Mouse (Mus musculus) C2C12 (cell line): ENCODE measurements at regions not wholly inside any gene's neighbourhood (a gene's known extent, or its start where the extent isn't known, plus 50 kb on each side); places are given as distances from the start of the nearest gene placed in this dataset.

ENCODE experiments used
- H3K27me3 ChIP-seq: one replicate; pipeline ENCODE4 v1.6.1; 2011; ENCODE audit not compliant: control insufficient read depth, insufficient read depth, insufficient read length
- H3K36me3 ChIP-seq: one replicate; pipeline ENCODE4 v1.6.1; 2011; ENCODE audit not compliant: control insufficient read depth, insufficient read depth
- H3K4me3 ChIP-seq: one replicate; pipeline ENCODE4 v1.5.1; 2011; ENCODE audit warnings: mild to moderate bottlenecking, control low read depth; ENCODE audit not compliant: poor library complexity, insufficient read depth, severe bottlenecking
- H3K79me2 ChIP-seq: one replicate; pipeline ENCODE4 v1.6.1; 2011; ENCODE audit not compliant: control insufficient read depth, insufficient read depth
- H3K79me3 ChIP-seq: one replicate; pipeline ENCODE4 v1.6.1; 2011; ENCODE audit warnings: low read depth, control low read depth
- H3ac ChIP-seq: one replicate; pipeline ENCODE3; 2011; ENCODE audit warnings: low read depth; ENCODE audit not compliant: control insufficient read depth, insufficient read length
- CEBPB ChIP-seq: IDR thresholded peaks from one replicate; pipeline ENCODE4 v1.6.1; 2011; ENCODE audit warnings: low read depth, mild to moderate bottlenecking, control low read depth, moderate library complexity
- CTCF ChIP-seq: IDR thresholded peaks from one replicate; pipeline ENCODE4 v1.5.1; 2011; ENCODE audit not compliant: control insufficient read depth, insufficient read depth, insufficient read length
- FOSL1 ChIP-seq: IDR thresholded peaks from one replicate; pipeline ENCODE4 v1.8.0; 2011; ENCODE audit warnings: mild to moderate bottlenecking, low read length; ENCODE audit not compliant: poor library complexity, insufficient read depth, severe bottlenecking
- MAX ChIP-seq: IDR thresholded peaks from one replicate; pipeline ENCODE4 v1.6.1; 2011; ENCODE audit warnings: mild to moderate bottlenecking, control low read depth
- MYOD1 ChIP-seq: IDR thresholded peaks from one replicate; pipeline ENCODE4 v1.6.1; 2011; ENCODE audit warnings: low read depth; ENCODE audit not compliant: control insufficient read depth, insufficient read length
- MYOG ChIP-seq: IDR thresholded peaks from one replicate; pipeline ENCODE4 v1.6.1; 2011; ENCODE audit not compliant: control insufficient read depth, insufficient read length; ENCODE audit errors: extremely low read depth
- USF1 ChIP-seq: IDR thresholded peaks from one replicate; pipeline ENCODE4 v1.6.1; 2011; ENCODE audit warnings: low read depth, mild to moderate bottlenecking, control low read depth, moderate library complexity

DNA sequence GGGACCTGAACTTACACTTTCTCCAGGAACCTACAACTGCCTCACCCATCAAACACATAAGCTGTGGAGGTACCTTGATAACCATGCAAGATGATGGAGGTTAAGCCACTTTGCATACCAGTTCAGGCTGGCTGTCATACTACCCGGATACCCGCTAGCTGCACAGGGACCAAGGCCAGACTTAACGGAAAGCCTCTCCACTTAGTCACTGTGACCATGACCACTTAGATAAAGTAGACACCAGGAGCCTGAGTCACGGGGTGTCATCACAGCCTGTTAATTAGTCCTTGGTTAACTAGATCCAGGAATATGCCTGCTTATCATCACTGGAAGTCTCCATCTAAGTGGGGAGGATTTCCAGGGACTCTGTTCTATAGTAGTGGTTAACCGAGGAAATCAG lies 124.7 kb downstream of the Aipl1 start:
- H3K79me2 ChIP-seq: no peaks in the 10 kb centered on the region
- TF ChIP-seq CTCF (no peak), FOSL1 (no peak), MYOD1 (no peak), USF1 (no peak), MYOG (no peak), MAX (no peak), CEBPB (no peak)
- H3ac ChIP-seq: no peak overlapping the region
- no peak overlapping the region for H3K4me3 ChIP-seq
- no peaks in the 10 kb centered on the region for H3K79me3 ChIP-seq
- H3K36me3 ChIP-seq: no peaks in the 10 kb centered on the region
- no peaks in the 10 kb centered on the region for H3K27me3 ChIP-seq

DNA sequence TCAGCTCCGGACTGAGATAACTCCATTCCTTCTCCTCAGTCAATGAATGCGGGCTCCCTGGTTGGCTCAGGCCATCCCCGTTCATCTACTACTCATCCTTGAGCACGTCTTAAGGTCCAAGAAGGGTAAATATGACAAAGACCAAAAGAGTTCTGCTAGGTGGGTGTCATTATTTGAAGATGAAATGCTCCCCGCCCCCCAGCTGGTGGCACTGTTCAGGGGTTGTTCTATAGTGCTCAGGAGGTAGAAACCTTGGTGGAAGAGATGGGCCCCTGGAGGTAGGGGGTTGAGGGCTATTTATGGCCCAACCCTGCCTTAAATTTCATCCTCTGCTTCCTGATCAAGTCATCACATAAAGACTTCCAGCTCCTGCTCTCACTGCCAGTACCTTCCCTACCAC lies 126.0 kb downstream of the Aipl1 start:
- Histone ChIP-seq H3K27me3 (no peaks in the 10 kb centered on the region), H3K79me3 (no peaks in the 10 kb centered on the region), H3K4me3 (no peak overlapping the region), H3K36me3 (no peaks in the 10 kb centered on the region), H3K79me2 (no peaks in the 10 kb centered on the region), H3ac (no peak overlapping the region)
- TF ChIP-seq FOSL1 (no peak), CTCF (no peak), USF1 (no peak), CEBPB (no peak), MYOD1 (no peak), MYOG (no peak), MAX (no peak)

DNA sequence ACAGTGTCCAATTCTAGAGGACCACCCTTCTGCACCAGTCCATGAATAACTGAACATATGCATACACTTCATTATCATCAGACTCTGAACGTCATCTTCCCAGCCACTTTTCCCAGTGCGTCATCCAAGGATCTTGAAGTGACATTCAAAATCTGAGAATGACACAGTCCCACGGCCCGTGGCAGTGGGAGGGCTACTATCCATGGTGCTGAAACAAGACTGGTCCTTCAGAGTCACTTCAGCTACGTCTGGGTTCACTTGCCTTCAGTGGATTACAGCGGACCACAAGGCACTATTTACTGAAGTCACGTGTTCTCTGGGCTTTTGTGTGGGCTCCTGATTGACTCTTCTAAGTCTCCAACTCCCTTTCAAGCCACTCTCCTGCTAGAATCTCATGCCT lies 128.7 kb downstream of the Aipl1 start:
- TF ChIP-seq FOSL1 (no peak), CTCF (no peak), MAX (no peak), MYOD1 (no peak), MYOG (no peak), CEBPB (no peak), USF1 (no peak)
- H3K79me2 ChIP-seq: no peaks in the 10 kb centered on the region
- H3ac ChIP-seq: no peak overlapping the region
- H3K36me3 ChIP-seq: no peaks in the 10 kb centered on the region
- no peak overlapping the region for H3K4me3 ChIP-seq
- H3K27me3 ChIP-seq: no peaks in the 10 kb centered on the region
- H3K79me3 ChIP-seq: no peaks in the 10 kb centered on the region

DNA sequence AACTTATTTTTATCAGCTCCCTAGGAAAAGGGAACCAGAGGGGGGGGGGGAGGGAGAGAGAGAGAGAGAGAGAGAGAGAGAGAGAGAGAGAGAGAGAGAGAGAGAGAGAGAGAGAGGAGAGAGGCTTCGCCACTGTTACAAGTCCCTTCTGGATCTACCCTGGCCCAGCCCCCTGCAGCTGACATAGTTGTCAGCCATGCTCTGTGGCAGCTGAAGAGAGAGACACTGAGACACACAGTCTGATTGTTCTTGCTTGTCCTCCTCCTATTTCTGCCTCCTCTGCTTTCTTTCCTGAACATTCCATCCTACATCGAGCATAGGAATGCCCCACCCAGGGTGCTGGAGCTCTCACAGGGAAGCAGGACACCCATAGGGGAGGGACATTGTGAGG lies 134.3 kb downstream of the Aipl1 start:
- no peaks in the 10 kb centered on the region for H3K36me3 ChIP-seq
- H3K79me2 ChIP-seq: no peaks in the 10 kb centered on the region
- no peaks in the 10 kb centered on the region for H3K79me3 ChIP-seq
- TF ChIP-seq MAX: no peak
- no peak for TF ChIP-seq CEBPB
- TF ChIP-seq MYOD1: no peak
- TF ChIP-seq USF1: no peak
- TF ChIP-seq CTCF: no peak
- TF ChIP-seq FOSL1: no peak
- no peak for TF ChIP-seq MYOG
- H3K4me3 ChIP-seq: no peak overlapping the region
- no peaks in the 10 kb centered on the region for H3K27me3 ChIP-seq
- H3ac ChIP-seq: no peak overlapping the region

DNA sequence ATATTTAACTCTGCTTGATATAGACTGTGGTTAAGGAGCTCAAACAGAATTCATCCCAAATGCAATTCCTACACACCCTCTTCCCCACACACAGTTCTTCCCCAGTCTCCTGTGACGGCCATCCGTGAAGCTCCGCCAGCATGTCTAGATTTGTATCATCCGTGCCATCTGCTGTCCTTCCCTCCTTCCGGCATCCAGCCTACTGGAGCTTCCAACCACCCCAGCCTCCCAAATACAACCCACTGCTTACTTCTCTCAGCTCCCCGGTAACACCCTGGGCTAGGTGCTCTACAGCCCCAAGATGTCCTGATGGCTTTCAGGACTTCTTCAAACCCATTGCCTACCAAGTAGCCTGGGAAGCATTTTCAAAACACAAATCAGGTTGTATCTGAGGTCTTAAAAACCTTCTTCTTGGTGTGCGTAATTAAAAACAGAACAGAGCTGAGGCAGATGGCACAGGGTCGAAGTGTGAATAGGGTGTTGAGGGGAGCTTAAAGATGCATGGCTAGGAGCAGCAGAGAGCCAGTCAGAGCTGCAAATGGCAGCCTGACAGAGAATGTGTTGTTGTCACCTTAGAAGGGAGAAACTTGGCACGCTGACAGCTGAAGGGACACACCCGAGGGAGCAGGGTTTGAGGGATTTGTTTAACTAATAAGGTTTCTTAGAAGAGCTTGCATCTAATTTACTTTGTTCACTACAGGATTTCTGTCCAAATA lies 134.8 kb downstream of the Aipl1 start:
- Histone ChIP-seq H3K79me3 (no peaks in the 10 kb centered on the region), H3K27me3 (no peaks in the 10 kb centered on the region), H3K36me3 (no peaks in the 10 kb centered on the region), H3K79me2 (no peaks in the 10 kb centered on the region), H3K4me3 (no peak overlapping the region), H3ac (no peak overlapping the region)
- TF ChIP-seq CEBPB (no peak), USF1 (no peak), CTCF (no peak), MYOG (no peak), MAX (no peak), FOSL1 (no peak), MYOD1 (no peak)

DNA sequence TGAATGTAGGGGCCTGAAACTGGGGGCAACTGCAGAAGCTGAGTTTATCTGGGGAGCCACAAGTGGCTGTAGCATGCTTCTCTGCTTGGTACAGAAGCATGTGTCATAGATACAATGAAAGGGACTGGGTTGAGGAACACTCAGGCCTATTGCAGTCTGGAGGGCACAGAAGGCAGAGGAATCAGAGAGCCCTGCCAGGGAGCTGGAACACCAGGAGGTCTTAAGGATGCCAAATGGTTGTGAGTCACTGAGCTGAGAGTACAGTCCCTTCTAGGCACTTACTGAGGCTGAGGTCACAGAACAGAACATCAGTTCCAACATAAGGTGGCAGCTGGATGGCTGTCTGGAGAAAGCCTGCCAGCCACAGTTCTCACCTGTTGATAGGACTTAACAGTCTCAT lies 136.5 kb downstream of the Aipl1 start:
- Histone ChIP-seq H3ac (no peak overlapping the region), H3K79me2 (no peaks in the 10 kb centered on the region), H3K4me3 (no peak overlapping the region), H3K79me3 (no peaks in the 10 kb centered on the region), H3K36me3 (no peaks in the 10 kb centered on the region), H3K27me3 (no peaks in the 10 kb centered on the region)
- TF ChIP-seq MYOG (no peak), USF1 (no peak), MYOD1 (no peak), CEBPB (no peak), FOSL1 (no peak), CTCF (no peak), MAX (no peak)
